Mouse (Mus musculus): ENCODE results near the gene Camk1d.

- no peak for TF ChIP-seq CTCF (IDR thresholded peaks at IDR 0.05; ENCODE audit: borderline replicate concordance, control insufficient read depth, extremely low read depth, insufficient read depth, low read length, poor library complexity)
- no peak for TF ChIP-seq POLR2A (IDR thresholded peaks at IDR 0.05; ENCODE audit: control insufficient read depth, extremely low read depth, insufficient read depth, low read length, poor library complexity)
These were observed 310.5 kb downstream of the Camk1d start for GRCm38 (mm10) chr2:5403850-5404249.
